Mouse (Mus musculus): Measurements from ENCODE around the gene Rpl10. TPM values are rescaled to one million over a fixed set of nuclear protein-coding genes. Genes with fewer than 3 reads are reported as not detected.
A peak's percentile ranks its signal among the peaks of the same experiment; 100 is the strongest.

Gene Rpl10
- polyA plus RNA-seq, 1 experiment from 2014 or later: 476 TPM

- WGBS: 21% methylated on average over 38 of the region's 38 CpGs
- ATAC-seq (ENCODE audit: low read depth): peak; percentile 92
Observed at GRCm38 (mm10) chrX:74246213-74246681, 24.4 kb upstream of the Rpl10 start.

GRCm38 (mm10) chrX:74246693-74247092, 23.9 kb upstream of the Rpl10 start:
- H3K4me2 ChIP-seq (ENCODE audit: low read depth, low read length): peak overlapping the region; percentile 68
- WGBS: 12% methylated on average over 15 of the region's 15 CpGs
- H3K4me1 ChIP-seq (ENCODE audit: control insufficient read depth, insufficient read depth, low read length): peaks cover 6% of the 10 kb centered on the region; the same call in 1 of the 2 replicates
- peaks cover 10% of the 10 kb centered on the region; the same call in 1 of the 2 replicates for H3K36me3 ChIP-seq (ENCODE audit: control insufficient read depth, insufficient read depth, low read length)
- peak overlapping the region; percentile 26 for H3K9ac ChIP-seq (replicated peaks; ENCODE audit: low read depth, low read length)
- no peaks in the 10 kb centered on the region for H3K27me3 ChIP-seq (ENCODE audit: control insufficient read depth, insufficient read depth, low read length)
- peak overlapping the region; percentile 30; the same call in 1 of the 2 replicates for H3K27ac ChIP-seq (ENCODE audit: low read depth, low read length)
- H3K9me3 ChIP-seq (ENCODE audit: control insufficient read depth, low read length): no peaks in the 10 kb centered on the region
- peak overlapping the region; percentile 50 for H3K4me3 ChIP-seq (ENCODE audit: low read depth, low read length)
- peak; percentile 31 for ATAC-seq (ENCODE audit: low read depth)

More at GRCm38 (mm10) chrX:74246213-74246681, 24.4 kb upstream of the Rpl10 start:
- Histone ChIP-seq H3K36me3 (ENCODE audit: control insufficient read depth, insufficient read depth, low read length) (peaks cover 15% of the 10 kb centered on the region; the same call in 1 of the 2 replicates), H3K9ac (replicated peaks; ENCODE audit: low read depth, low read length) (peak overlapping the region; percentile 74), H3K4me1 (ENCODE audit: control insufficient read depth, insufficient read depth, low read length) (peaks cover 6% of the 10 kb centered on the region; the same call in 1 of the 2 replicates), H3K27ac (ENCODE audit: low read depth, low read length) (peak overlapping the region; percentile 85), H3K9me3 (ENCODE audit: control insufficient read depth, low read length) (no peaks in the 10 kb centered on the region), H3K4me2 (ENCODE audit: low read depth, low read length) (peak overlapping the region; percentile 68), H3K4me3 (ENCODE audit: low read depth, low read length) (peak overlapping the region; percentile 50), H3K27me3 (ENCODE audit: control insufficient read depth, insufficient read depth, low read length) (no peaks in the 10 kb centered on the region)

- Histone ChIP-seq H3K9ac (replicated peaks; ENCODE audit: low read depth, low read length) (no peak overlapping the region), H3K36me3 (ENCODE audit: control insufficient read depth, insufficient read depth, low read length) (no peaks in the 10 kb centered on the region), H3K27me3 (ENCODE audit: control insufficient read depth, insufficient read depth, low read length) (no peaks in the 10 kb centered on the region), H3K4me3 (ENCODE audit: low read depth, low read length) (no peak overlapping the region), H3K9me3 (ENCODE audit: control insufficient read depth, low read length) (no peaks in the 10 kb centered on the region), H3K27ac (ENCODE audit: low read depth, low read length) (no peak overlapping the region), H3K4me1 (ENCODE audit: control insufficient read depth, insufficient read depth, low read length) (peaks cover 6% of the 10 kb centered on the region; the same call in 1 of the 2 replicates), H3K4me2 (ENCODE audit: low read depth, low read length) (0 out of 2 replicates have a peak overlapping the region, but pooled peaks have one; percentile 50)
- WGBS: 17% methylated on average over 3 of the region's 3 CpGs
- no peak for ATAC-seq (ENCODE audit: low read depth)
Observed at GRCm38 (mm10) chrX:74248651-74249050, 22.0 kb upstream of the Rpl10 start.

- Histone ChIP-seq H3K27me3 (ENCODE audit: control insufficient read depth, insufficient read depth, low read length) (no peaks in the 10 kb centered on the region), H3K27ac (ENCODE audit: low read depth, low read length) (no peak within 1 kb of the TSS), H3K36me3 (ENCODE audit: control insufficient read depth, insufficient read depth, low read length) (no peaks in the 10 kb centered on the region), H3K4me2 (ENCODE audit: low read depth, low read length) (peak within 1 kb of the TSS; percentile 50), H3K4me1 (ENCODE audit: control insufficient read depth, insufficient read depth, low read length) (no peaks in the 10 kb centered on the region), H3K9ac (replicated peaks; ENCODE audit: low read depth, low read length) (peak within 1 kb of the TSS; percentile 41; the same call in 1 of the 2 replicates), H3K9me3 (ENCODE audit: control insufficient read depth, low read length) (no peaks in the 10 kb centered on the region), H3K4me3 (ENCODE audit: low read depth, low read length) (peak within 1 kb of the TSS; percentile 39)
- WGBS: 11% methylated on average over 38 of the region's 38 CpGs
- ATAC-seq (ENCODE audit: low read depth): no peak
Observed at GRCm38 (mm10) chrX:74249615-74250014, 21.0 kb upstream of the Rpl10 start, which contains the start of gene Flna. Gene Flna (minus strand): TSS chrX:74249820.

GRCm38 (mm10) chrX:74254153-74254887, 16.3 kb upstream of the Rpl10 start, which contains the start of gene Emd:
Gene Emd (plus strand): TSS chrX:74254687.
- 0 out of 2 replicates have a peak, but pooled peaks cover 3% of the 10 kb centered on the region for H3K4me1 ChIP-seq (ENCODE audit: control insufficient read depth, insufficient read depth, low read length)
- WGBS: 27% methylated on average over 39 of the region's 39 CpGs
- peak within 1 kb of the TSS; percentile 53 for H3K4me2 ChIP-seq (ENCODE audit: low read depth, low read length)
- peak; percentile 98 for ATAC-seq (ENCODE audit: low read depth)
- no peaks in the 10 kb centered on the region for H3K9me3 ChIP-seq (ENCODE audit: control insufficient read depth, low read length)
- H3K4me3 ChIP-seq (ENCODE audit: low read depth, low read length): peak within 1 kb of the TSS; percentile 46
- peaks cover 2% of the 10 kb centered on the region for H3K36me3 ChIP-seq (ENCODE audit: control insufficient read depth, insufficient read depth, low read length)
- H3K9ac ChIP-seq (replicated peaks; ENCODE audit: low read depth, low read length): peak within 1 kb of the TSS; percentile 60
- H3K27ac ChIP-seq (ENCODE audit: low read depth, low read length): peak within 1 kb of the TSS; percentile 82
- H3K27me3 ChIP-seq (ENCODE audit: control insufficient read depth, insufficient read depth, low read length): no peaks in the 10 kb centered on the region

- Histone ChIP-seq H3K9me3 (ENCODE audit: control insufficient read depth, low read length) (no peaks in the 10 kb centered on the region), H3K9ac (replicated peaks; ENCODE audit: low read depth, low read length) (peak overlapping the region; percentile 60), H3K4me2 (ENCODE audit: low read depth, low read length) (peak overlapping the region; percentile 53), H3K4me3 (ENCODE audit: low read depth, low read length) (peak overlapping the region; percentile 46), H3K27me3 (ENCODE audit: control insufficient read depth, insufficient read depth, low read length) (no peaks in the 10 kb centered on the region), H3K27ac (ENCODE audit: low read depth, low read length) (peak overlapping the region; percentile 82), H3K36me3 (ENCODE audit: control insufficient read depth, insufficient read depth, low read length) (peaks cover 2% of the 10 kb centered on the region), H3K4me1 (ENCODE audit: control insufficient read depth, insufficient read depth, low read length) (0 out of 2 replicates have a peak, but pooled peaks cover 3% of the 10 kb centered on the region)
- ATAC-seq (ENCODE audit: low read depth): peak; percentile 75; the same call in 1 of the 2 replicates
- 18% methylated on average over 28 of the region's 31 CpGs for WGBS
Observed at GRCm38 (mm10) chrX:74254888-74255565, 15.6 kb upstream of the Rpl10 start.

GRCm38 (mm10) chrX:74257746-74258145, 12.9 kb upstream of the Rpl10 start:
- no peak overlapping the region for H3K27ac ChIP-seq (ENCODE audit: low read depth, low read length)
- H3K9ac ChIP-seq (replicated peaks; ENCODE audit: low read depth, low read length): no peak overlapping the region
- no peak for ATAC-seq (ENCODE audit: low read depth)
- no peaks in the 10 kb centered on the region for H3K27me3 ChIP-seq (ENCODE audit: control insufficient read depth, insufficient read depth, low read length)
- no peak overlapping the region for H3K4me3 ChIP-seq (ENCODE audit: low read depth, low read length)
- H3K36me3 ChIP-seq (ENCODE audit: control insufficient read depth, insufficient read depth, low read length): peaks cover 2% of the 10 kb centered on the region
- H3K4me1 ChIP-seq (ENCODE audit: control insufficient read depth, insufficient read depth, low read length): 0 out of 2 replicates have a peak, but pooled peaks cover 3% of the 10 kb centered on the region
- no peak overlapping the region for H3K4me2 ChIP-seq (ENCODE audit: low read depth, low read length)
- no peaks in the 10 kb centered on the region for H3K9me3 ChIP-seq (ENCODE audit: control insufficient read depth, low read length)
- 91% methylated on average over 3 of the region's 3 CpGs for WGBS

GRCm38 (mm10) chrX:74269736-74270061, 913 bp upstream of the Rpl10 start:
- Histone ChIP-seq H3K27me3 (ENCODE audit: control insufficient read depth, insufficient read depth, low read length) (no peaks in the 10 kb centered on the region), H3K9ac (replicated peaks; ENCODE audit: low read depth, low read length) (peak overlapping the region; percentile 61), H3K4me1 (ENCODE audit: control insufficient read depth, insufficient read depth, low read length) (0 out of 2 replicates have a peak, but pooled peaks cover 2% of the 10 kb centered on the region), H3K4me2 (ENCODE audit: low read depth, low read length) (peak overlapping the region; percentile 46), H3K36me3 (ENCODE audit: control insufficient read depth, insufficient read depth, low read length) (0 out of 2 replicates have a peak, but pooled peaks cover 3% of the 10 kb centered on the region), H3K9me3 (ENCODE audit: control insufficient read depth, low read length) (no peaks in the 10 kb centered on the region), H3K4me3 (ENCODE audit: low read depth, low read length) (peak overlapping the region; percentile 54), H3K27ac (ENCODE audit: low read depth, low read length) (peak overlapping the region; percentile 94)
- 30% methylated on average over 3 of the region's 3 CpGs for WGBS
- ATAC-seq (ENCODE audit: low read depth): peak; percentile 18; the same call in 1 of the 2 replicates
